Mouse (Mus musculus): ENCODE data around the gene Narfl.
A peak's percentile ranks its signal among the peaks of the same experiment; 100 is the strongest.

Narfl gene

GRCm38 (mm10) chr17:25831451-25832281 lies 58.1 kb downstream of the Narfl start:
- peak; percentile 49 to 70 for DNase-seq

- peak; percentile 99 to 100 for DNase-seq
Measured at GRCm38 (mm10) chr17:25832436-25833290, 59.1 kb downstream of the Narfl start.

Data from cerebellum, postnatal 25 days (tissue).